Mouse (Mus musculus) naive thymus-derived CD4-positive, alpha-beta T cell, adult 2 months (primary cell): ENCODE data around the gene Fut11.

Source experiments
- DNase-seq: peaks from one replicate; pipeline ENCODE4 v3.0.0-alpha.2; 2011; ENCODE audit warnings: low read depth

Fut11 gene

GRCm38 (mm10) chr14:20694884-20695760 lies at the start of gene Fut11:
Gene Fut11, plus strand, starts transcription at chr14:20694968.
- peak; percentile 94 for DNase-seq

- DNase-seq: no peak
Measured at GRCm38 (mm10) chr14:20645547-20645946, 49.2 kb upstream of the Fut11 start.

GRCm38 (mm10) chr14:20646381-20646780 lies 48.4 kb upstream of the Fut11 start:
- DNase-seq: no peak

GRCm38 (mm10) chr14:20651000-20651399 lies 43.8 kb upstream of the Fut11 start:
- DNase-seq: no peak

- DNase-seq: no peak
Measured at GRCm38 (mm10) chr14:20651722-20652256, 43.0 kb upstream of the Fut11 start.

- DNase-seq: no peak
Measured at GRCm38 (mm10) chr14:20654690-20655421, 39.9 kb upstream of the Fut11 start.

- no peak for DNase-seq
Measured at GRCm38 (mm10) chr14:20655731-20656130, 39.0 kb upstream of the Fut11 start.

- no peak for DNase-seq
Measured at GRCm38 (mm10) chr14:20656361-20656760, 38.4 kb upstream of the Fut11 start, which contains the start of gene Myoz1. Gene Myoz1, minus strand, starts transcription at chr14:20656540.

- peak; percentile 74 for DNase-seq
Measured at GRCm38 (mm10) chr14:20658326-20658725, 36.4 kb upstream of the Fut11 start.

GRCm38 (mm10) chr14:20658902-20659301 lies 35.9 kb upstream of the Fut11 start:
- no peak for DNase-seq

- no peak for DNase-seq
Measured at GRCm38 (mm10) chr14:20659687-20660086, 35.1 kb upstream of the Fut11 start.

- DNase-seq: peak; percentile 97
Measured at GRCm38 (mm10) chr14:20660827-20661660, 33.7 kb upstream of the Fut11 start.

GRCm38 (mm10) chr14:20661661-20662331 lies 33.0 kb upstream of the Fut11 start:
- no peak for DNase-seq

GRCm38 (mm10) chr14:20662740-20663139 lies 32.0 kb upstream of the Fut11 start:
- no peak for DNase-seq

- no peak for DNase-seq
Measured at GRCm38 (mm10) chr14:20663601-20664000, 31.2 kb upstream of the Fut11 start.

GRCm38 (mm10) chr14:20664436-20664835 lies 30.3 kb upstream of the Fut11 start:
- no peak for DNase-seq

- no peak for DNase-seq
Measured at GRCm38 (mm10) chr14:20667469-20667868, 27.3 kb upstream of the Fut11 start.

GRCm38 (mm10) chr14:20668154-20668810 lies 26.5 kb upstream of the Fut11 start, which contains the start of gene Synpo2l:
Gene Synpo2l, minus strand, starts transcription at chr14:20668354.
- DNase-seq: no peak

- peak; percentile 70 for DNase-seq
Measured at GRCm38 (mm10) chr14:20672990-20673389, 21.8 kb upstream of the Fut11 start.

- no peak for DNase-seq
Measured at GRCm38 (mm10) chr14:20673735-20674063, 21.1 kb upstream of the Fut11 start.
